Mouse (Mus musculus) liver (tissue): ENCODE results near the gene Tldc1.
A peak's percentile ranks its signal among the peaks of the same experiment; 100 is the strongest.

Experiments used
- DNase-seq: peaks from one replicate; pipeline ENCODE4 v3.0.0-alpha.2; 2020; ENCODE audit warnings: mixed read lengths

Gene Tldc1

DNA sequence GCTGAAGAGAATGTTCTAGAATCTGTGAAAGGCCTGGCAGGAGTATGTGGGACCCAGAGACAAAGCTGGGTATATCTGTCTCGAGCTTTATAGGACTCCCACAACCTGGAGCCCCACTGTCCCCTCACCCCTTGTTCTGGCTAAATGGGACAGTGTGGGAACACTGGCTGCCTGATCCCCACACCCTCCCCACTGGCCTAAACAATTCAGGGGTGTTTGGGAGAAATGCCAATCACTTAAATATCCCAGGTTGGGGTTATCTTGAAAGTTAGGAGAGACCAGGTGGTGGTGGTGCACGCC is 20.7 kb upstream of the Tldc1 start:
- DNase-seq: no peak

DNA sequence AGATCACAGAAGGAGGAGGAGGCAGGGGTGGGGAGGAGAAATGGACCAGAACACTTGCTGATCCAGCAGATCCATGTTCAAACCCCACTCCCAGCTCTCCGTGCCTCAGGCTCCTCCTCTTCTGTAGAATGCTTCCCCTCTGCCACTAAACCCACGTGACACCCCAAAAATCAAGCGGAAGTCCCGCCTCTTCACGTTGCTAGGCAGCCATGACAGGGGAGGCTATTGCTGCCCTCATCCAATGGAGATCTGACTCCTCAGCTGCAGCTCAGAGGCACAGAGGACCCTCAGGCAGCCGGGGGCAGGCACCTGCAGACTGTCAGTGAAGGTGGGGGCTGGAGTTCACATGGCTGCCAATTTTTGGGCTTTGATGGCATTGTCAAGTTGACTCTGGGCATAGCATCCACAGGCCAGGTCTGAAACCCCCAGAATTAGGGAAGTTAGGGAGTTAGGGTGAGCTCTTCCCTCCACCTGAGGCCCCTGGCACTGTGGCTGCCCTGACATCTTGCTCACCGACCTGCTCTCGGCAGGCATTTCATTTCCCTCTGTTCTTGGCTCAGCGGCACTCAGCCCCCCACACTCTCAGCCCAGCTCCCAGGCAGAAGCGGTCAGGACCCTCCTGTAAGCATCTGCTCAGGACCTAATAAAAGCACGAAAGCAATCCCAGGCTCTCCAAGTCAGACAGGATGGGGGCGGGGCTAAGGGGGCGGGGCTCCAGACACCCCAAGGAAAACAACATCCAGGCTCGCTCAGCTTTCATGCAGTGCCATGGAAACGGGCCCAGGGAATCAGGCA is 20.2 kb upstream of the Tldc1 start:
- DNase-seq: peak; percentile 59

DNA sequence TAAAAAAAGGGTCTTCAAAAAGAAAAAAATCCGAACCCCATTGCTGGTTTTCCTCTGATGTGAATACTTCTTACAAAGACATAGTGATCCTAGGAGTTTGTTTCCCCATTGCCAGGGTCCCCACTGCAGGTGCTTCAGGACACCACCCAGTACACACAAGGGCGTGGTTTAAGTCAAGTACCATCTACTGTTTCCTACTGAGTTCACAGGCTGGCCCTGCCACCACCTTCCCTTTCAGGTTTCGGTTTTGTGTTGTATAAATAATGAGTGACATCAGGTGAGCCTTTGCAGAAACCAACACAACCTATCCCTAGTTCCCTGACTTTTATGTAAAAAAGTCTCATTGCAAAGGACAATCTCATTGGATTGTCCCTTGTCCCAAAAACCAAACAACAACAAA is 17.4 kb upstream of the Tldc1 start:
- no peak for DNase-seq

DNA sequence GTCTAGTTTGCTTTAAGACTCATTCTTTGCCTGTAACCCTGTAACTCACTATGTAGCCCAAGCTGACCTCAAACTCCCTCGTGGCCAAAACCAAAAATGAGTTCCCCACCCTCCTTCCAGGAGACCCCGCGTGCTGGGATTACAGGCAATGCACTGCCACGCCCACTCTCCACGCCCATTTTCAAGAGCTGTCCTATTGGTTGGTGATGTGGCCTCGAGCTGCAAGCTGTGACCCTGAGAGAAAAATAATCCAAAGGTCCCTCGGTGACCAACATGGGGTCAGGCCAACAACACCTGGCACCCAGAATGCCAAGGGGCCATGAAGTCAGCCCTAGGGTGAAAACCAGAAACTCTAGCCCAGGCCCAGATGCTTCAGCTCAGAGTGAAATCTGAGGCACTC is 16.5 kb upstream of the Tldc1 start:
- DNase-seq: no peak

DNA sequence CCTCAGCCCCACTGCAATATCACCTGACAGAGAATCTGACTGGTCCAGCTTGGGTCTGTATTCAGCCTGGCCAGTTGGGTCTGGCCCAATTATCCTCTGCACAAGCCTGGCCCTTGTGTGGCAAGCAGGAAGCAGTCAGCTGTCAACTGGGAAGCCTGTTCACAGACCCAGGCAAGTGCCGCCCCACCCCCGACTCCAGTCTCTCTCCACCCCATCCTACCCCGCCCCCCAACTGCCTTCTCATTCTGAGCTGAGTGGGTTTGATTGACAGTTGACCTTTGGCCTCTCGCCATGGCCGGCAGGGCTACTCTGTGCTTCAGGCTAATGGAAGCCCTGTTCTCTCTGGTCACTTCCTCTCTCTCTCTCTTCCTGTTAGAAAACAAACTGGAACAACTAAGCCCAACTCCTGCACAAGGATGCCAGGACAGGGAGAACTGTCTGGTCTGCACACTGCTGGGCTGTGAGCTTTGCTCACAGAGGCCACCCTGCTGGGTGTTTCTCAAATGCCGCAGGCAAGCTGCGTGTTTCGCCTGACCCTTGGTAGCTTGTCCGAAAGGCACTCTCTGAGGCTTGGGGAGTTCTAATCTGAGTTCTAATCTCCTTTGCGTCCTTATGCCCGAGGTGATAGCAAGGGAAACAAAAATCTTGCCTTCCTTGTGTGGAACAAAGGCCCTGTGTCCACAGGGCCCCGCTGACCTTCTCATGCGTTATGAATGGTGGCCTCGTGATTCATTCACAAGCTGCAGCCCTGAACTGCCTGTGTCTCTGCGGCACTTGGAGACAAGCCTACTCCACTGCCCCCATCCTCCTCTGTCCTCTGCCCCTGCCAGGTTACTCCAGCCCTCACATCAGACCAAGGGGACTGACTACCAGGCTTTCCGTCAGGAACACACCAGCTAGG is 13.8 kb upstream of the Tldc1 start:
- peak; percentile 76 for DNase-seq

DNA sequence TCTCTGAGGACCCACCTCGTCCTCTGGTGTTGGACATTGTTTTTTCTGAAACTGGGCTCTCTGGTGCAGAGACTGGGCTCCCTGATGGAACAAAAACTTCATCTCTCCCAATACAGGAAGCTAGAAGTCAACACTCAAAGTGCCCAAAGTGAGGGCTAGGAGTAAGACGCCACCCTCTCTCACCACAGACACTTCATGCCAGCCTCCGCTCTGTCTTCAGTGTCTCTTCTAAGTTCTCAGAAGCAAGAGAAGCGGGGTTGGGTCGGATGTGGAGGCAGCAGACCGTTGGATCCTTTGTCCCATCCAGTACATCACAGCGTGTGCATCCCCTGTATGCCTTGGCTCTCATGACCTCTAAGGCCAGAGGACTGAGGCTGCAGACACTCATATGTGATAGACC is 11.4 kb upstream of the Tldc1 start:
- no peak for DNase-seq

DNA sequence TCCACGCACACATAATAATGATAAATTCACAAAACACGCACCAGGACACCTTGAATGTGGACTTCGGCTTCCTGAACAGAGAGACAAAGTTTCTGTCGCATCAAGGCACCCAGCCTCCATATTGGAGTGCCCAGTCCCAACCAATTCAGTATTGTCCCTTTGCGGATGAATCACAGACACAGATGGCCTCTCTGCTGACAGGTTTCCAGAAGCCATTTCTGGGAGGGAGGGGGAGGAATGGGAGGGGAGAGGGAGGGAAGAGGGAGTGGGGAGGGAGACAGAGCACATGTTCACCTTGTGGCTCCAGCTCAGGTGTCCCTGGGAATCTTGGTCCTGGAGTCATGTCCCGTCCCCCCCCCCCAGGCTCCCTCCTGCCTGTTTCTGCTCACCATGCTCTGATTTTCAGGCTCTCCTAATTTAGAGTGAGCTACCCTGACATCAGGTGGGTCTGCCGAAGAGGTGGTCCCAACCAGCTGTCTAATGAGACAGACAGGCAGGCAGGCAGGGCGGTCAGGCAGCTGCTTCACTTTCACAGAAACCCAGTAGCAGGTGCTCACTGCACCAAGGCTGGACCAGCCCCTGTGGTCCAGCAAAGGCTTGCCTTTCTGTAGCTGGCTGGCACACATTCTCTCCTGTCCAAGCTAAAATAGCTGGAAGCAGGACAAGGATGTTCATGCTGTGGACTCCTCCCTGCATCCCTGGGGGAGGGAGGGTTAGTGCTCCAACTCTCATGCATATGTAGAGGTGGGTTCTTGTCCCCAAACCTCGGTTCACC is 10.6 kb upstream of the Tldc1 start:
- DNase-seq: no peak

DNA sequence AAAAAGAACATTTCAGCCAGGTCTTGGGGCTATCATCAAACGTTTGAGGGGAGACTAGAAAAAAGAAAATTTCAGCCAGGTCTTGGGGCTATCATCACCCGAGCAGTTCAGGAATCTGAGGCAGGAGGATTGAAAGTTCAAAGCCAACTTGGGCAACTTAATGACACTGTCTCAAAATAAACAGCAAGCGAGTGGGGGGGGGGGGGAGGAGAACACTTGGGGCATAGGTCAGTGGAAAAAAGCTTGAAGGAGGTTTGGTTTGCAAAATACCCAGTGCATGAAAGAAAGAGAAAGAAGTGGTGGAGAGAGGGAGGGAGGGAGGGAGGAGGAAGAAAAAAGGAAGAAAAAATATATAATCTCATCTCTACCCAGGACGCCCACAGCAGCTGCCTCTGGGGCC is 9.1 kb upstream of the Tldc1 start:
- DNase-seq: no peak

DNA sequence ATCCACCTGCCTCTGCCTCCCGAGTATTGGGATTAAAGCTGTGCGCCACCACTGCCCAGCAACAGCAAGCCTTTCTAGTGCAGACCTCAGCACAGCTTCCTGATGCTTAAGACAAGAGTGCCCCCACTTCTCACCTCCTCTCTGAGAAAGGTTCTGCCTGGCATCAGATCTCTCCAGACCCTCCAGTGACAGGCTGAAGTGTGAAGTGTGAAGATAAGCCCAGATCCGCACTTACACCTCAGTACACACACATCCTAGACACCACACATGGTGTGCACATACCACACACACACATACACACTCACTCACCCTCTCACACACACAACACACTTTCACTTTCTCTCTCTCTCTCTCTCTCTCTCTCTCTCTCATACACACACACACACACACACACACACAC is 8.7 kb upstream of the Tldc1 start:
- no peak for DNase-seq

DNA sequence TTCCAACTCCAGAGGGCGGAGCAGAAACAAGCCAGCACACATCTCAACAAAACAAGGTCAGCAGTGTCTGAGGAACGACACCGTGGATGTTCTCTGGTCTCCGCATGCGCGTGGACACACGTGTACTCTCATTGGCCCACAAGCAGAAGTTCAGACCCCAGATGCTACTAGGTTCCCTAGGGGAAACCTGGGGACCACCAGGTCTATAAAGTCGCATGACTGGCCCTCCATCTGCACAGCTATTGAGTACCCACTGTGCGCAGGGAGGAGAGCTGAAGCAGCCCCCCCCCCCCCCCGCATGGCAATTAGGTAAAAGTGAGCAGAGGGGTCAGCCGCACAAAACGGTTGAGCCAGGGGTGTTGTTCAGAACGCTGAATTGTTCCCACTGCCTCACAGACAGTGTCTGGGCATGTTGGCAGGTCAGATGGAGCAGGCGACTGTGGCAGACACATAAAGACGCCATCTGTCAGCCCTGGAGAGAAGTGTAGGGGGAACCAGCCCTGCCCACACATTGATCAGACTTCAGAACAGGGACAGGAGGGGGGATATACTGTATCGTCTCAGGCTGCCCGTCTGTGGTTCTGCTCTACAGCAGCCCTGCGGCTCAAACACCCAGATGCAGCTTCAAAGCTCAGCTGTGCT is 7.7 kb upstream of the Tldc1 start:
- DNase-seq: no peak

DNA sequence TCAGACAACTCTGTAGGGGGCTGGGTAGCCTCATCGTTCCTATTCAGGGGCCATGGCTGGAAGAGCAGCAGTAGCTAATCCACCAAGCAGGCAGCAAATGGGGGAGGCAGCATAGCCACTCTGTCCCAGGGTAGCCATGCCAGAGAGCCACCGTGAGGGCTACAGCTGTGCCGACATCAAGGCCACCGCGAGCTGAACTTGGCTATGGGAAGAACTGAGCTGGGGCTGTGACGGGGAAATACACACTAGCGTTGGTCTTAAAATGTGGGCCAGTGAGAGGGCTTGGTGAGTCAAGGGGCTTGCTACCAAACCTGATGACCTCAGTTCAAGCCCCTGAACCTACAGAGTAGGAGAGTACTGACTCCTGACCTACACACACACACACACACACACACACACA is 6.5 kb upstream of the Tldc1 start:
- DNase-seq: no peak

DNA sequence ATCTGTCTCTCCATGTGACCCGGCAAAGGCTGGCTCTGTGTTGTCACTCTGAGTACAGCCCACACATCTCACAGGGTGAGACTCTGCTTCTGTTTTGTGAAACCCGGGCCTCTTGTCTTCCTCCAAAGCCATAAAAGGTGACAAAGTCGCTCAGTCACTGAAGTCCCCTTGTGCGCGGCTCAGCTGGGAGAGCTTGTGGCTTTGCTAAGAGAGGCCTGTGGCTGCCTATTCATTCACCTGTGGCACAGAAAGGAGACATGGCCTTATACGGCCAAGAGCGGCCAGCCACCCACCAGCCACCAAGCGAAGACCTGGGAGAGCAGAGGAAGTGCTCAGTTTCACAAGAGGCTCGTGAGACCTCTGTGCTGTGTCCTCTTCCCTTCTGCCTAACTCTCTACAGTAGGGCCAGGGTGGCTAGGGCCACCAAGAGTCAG is 5.9 kb upstream of the Tldc1 start:
- no peak for DNase-seq

DNA sequence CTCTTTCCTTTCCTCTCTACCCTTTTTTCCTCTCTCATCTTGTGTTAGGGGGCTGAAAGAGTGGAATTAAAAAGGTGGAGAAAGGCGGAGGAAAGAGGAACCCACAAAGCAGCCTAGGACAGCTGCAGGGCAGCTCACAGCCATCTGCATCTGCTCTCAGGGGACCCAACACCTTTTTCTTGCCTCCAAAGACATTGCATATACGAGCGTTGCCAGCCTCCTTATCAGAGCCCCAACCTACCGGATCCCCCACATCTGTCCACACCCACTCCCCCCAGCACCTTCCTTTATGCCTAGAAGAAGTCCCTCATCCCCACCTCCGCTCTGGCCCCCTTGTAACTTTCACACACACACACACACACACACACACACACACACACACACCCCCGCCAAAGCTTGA is 5.4 kb upstream of the Tldc1 start:
- DNase-seq: no peak

DNA sequence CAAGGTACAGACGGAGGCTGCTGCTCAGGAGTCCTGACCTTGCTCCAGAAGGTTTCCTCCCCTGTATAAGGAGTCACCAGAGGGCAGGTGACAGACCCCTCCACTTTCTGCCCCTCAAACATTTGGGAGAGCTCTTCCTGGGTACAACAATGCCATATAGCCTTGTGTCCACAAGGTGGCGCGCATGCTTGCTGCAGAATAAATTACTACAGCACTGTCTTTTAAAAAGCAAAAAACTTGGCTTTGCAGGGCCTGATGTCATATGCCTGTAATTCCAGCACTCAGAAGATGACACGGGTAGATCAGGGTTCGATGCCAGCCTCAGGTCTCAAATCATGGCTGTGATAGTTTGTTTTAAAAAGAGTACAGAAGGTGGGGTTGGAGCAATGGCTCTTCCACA is 4.5 kb upstream of the Tldc1 start:
- DNase-seq: peak; percentile 68

DNA sequence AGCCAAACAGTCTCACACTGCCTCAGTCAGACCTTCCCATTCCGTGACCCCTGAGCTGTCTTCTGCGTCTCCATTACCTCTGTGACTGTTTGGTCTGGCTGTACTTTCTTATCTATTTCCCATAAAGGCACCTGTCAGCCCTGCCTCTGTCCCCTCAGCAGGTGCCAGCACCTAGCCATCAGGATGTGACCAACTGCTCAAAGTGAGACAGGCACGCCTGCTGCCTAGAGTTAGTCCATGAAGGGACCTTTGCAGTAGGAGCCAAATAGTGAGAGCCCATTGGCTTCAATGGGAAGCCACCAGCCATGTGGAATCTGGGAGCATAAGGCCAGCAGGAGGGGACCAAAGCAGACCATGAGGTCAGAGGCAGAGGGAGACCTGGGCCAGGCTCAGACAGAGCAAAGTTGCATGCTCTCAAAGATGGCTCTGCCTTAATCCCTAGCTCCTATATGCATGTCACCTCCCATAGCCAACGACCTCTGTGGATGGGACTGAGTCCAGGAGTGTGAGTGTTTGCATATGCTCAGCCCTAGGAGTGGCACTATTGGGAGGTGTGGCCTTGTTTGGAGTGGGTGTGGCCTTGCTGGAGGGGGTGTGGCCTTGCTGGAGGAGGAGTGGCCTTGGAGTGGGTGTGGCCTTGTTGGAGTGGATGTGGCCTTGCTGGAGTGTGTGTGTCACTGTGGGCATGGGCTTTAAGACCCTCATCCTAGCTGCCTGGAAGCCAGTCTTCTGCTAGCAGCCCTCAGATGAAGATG is 3.0 kb upstream of the Tldc1 start:
- peak; percentile 66 for DNase-seq

DNA sequence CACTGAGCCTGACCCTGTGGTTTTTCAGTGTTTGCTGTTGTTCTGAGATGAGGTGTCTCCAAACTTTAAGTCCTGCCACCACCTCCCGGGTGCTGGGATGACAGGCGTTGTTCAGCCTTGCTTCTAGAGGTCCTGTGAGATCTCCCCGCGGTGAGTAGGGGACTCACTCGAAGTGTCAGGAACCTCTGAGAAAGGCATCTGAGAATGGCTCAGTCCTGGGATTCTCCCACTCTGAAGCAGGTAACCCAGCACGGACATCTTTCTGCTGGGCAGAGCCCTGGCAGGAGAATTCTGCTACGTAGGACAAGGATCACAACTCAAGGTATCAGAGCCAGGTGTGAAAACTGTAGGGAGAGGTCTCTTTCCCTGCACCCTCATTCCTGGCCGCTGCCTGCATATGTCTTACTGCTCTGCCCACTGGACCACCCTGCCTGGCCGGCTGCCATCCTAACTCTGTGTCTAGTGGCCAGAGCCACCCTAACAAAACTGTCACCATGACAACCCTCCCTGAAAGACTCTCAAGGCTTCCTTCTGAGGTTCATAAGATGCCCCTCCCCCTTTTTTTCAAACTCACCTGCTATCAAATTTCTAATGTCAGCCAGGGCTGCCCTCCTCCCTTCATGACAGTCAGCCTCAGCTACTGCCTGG is 2.3 kb upstream of the Tldc1 start:
- no peak for DNase-seq

DNA sequence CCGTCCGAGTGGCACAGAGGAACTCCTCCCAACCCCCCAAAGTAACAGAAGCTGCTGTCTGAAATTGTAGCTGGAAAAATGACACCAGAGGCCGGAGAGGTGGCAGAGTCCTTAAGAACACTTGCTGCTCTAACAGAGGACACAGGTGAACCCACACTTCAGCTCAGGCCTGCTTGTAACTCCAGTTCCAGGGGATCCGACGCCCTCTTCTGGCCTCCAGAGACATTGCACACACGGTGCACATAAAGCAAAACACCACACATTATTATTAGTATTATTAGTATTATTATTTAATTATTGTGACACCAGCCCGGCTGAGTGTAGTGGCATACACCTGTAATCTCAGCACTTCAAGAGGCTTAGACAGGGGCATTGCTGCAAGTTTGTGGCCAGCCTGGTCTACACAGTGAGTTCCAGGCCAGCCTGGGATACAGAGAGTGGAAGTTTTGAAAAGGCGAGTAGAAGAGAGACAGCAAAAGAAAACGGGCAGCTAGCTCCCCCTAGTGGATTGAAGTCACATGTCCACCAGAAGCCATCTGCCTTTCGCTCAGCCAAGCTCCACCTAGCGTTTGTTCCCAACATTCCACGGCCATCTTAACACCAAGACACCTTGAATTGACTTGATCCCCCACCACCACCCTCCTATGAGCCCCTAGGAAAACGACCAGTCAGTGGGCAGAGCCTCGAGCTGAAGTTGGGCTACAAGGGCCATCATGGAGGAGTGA is 959 bp upstream of the Tldc1 start:
- DNase-seq: peak; percentile 80

DNA sequence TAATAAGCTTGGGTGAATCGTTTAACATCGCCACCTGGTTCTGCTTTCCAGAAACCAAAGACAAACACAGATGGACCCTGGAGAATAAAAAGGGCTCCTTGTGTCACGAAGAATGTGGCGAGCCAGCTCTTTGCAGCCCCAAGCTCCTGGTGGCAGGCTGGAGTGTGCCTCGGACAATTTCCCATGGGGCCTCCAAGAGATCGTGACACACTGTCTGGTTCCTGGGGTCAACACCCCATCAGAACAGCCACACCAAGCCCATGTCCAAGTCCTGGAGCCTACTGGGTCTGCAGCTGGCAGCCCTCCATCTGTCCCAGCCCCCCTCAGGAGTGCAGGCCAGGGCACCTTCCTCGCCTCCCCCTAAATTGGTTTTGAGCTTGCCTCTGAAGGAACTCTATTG is 451 bp downstream of the Tldc1 start:
- no peak for DNase-seq

DNA sequence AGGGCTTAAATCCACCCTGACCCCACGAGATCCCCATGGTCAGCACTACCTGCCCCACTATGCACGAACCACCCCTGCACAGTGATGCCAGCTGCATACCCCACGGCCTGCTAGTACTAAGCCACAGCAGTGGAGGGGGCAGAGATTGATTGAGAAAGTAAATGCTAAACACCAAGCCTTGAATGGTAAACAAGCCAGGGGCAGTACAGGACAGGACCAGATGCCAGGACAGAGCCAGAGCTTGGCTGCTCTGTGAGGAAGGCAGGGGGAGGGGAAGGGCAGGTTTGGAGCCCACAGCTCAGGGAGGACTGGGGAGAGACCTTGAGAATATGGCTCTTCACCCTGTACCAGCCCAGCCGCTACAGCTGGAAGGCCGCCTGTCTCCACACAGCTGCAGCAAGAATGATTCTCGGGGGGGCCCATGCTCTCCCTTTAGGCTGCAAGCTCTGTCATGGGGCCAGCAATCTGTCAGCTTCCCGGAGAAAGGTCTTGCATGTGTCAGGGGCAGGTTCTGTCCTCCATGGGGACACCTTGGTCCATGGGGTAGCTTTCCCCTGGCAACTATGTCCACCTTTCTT is 1.5 kb downstream of the Tldc1 start:
- no peak for DNase-seq

DNA sequence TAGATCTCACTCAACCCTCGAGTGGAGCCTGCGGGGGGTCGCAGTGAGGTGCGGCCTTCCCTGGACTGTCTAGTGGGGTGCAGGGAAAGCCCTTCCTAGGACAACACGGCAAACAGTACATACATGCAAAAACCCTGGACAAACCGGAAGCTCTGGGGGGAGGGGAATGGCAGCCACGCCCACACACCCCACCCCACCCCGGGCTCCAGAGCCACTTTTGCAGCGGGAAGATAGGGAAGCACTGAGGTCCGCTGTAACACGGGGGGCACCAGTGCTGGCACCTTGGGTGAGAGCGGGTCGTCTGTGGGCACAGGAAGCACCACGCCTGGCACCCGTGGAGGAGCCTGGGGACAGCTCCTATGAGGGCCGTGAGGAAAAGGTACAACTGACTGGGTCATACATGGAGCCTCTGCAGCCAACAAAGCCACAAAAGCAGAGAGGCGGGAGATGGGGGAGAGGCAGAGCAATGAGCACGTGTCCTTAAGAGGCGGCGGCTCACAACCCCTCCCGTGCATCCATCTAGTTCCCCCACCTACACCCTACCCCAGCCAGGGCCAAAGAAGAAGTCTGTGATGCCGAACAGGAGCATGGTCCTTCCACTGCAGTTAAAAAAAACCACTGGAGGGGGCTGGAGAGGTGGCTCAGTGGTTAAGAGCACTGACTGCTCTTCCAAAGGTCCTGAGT is 12.3 kb downstream of the Tldc1 start:
- DNase-seq: peak; percentile 59
